Mouse (Mus musculus) layer of hippocampus, adult 18-20 months (tissue): ENCODE data around the gene Spta1. TPM values are rescaled to one million over a fixed set of nuclear protein-coding genes. Genes with fewer than 3 reads are reported as not detected.

Source experiments
- DNase-seq, 2 experiments: peaks; one replicate each; pipeline ENCODE4 v3.0.0; 2022; ENCODE audit warnings: low spot score in 2 of 2
- long read RNA-seq: library from polyadenylated mRNA; stranded (forward); transcript quantifications from one replicate; pipeline ENCODE4 v2.0.0, GENCODE M21; 2021
- total RNA-seq, 2 experiments: library from RNA; stranded (reverse); gene quantifications; 2 replicates each; pipeline ENCODE4 v1.2.3; 2021

Spta1 gene
- under 1 TPM; 0.05 TPM for total RNA-seq
- long read RNA-seq: 0 reads

GRCm38 (mm10) chr1:174172605-174173004, at the start of gene Spta1:
Gene Spta1 (plus strand): TSS chr1:174172776.
- DNase-seq: no peak

GRCm38 (mm10) chr1:174131217-174131616, 41.4 kb upstream of the Spta1 start, which contains the start of gene Olfr424:
Gene Olfr424 (plus strand): TSS chr1:174131517.
- DNase-seq: no peak

GRCm38 (mm10) chr1:174131999-174132398, 40.6 kb upstream of the Spta1 start:
- DNase-seq: no peak

GRCm38 (mm10) chr1:174141384-174141783, 31.2 kb upstream of the Spta1 start:
- no peak for DNase-seq

GRCm38 (mm10) chr1:174146696-174147095, 25.9 kb upstream of the Spta1 start:
- no peak for DNase-seq

GRCm38 (mm10) chr1:174149289-174149688, 23.3 kb upstream of the Spta1 start:
- no peak for DNase-seq

GRCm38 (mm10) chr1:174155333-174155732, 17.2 kb upstream of the Spta1 start, which contains the start of gene Olfr420:
Gene Olfr420 (plus strand): TSS chr1:174155633.
- DNase-seq: no peak

- DNase-seq: no peak
These were observed 15.0 kb upstream of the Spta1 start for GRCm38 (mm10) chr1:174157622-174158021.

GRCm38 (mm10) chr1:174158512-174158911, 14.1 kb upstream of the Spta1 start:
- DNase-seq: no peak

GRCm38 (mm10) chr1:174159095-174159494, 13.5 kb upstream of the Spta1 start:
- DNase-seq: no peak

GRCm38 (mm10) chr1:174169024-174169423, 3.6 kb upstream of the Spta1 start:
- DNase-seq: no peak

GRCm38 (mm10) chr1:174170706-174171501, 1.7 kb upstream of the Spta1 start:
- DNase-seq: peak in 1 of 2 experiments; percentile 13

- no peak for DNase-seq
These were observed 1.0 kb upstream of the Spta1 start for GRCm38 (mm10) chr1:174171537-174171936.

GRCm38 (mm10) chr1:174204699-174205098, 32.1 kb downstream of the Spta1 start:
- no peak for DNase-seq

- no peak for DNase-seq
These were observed 39.7 kb downstream of the Spta1 start for GRCm38 (mm10) chr1:174212286-174212685.

- no peak for DNase-seq
These were observed 42.9 kb downstream of the Spta1 start for GRCm38 (mm10) chr1:174215270-174216038.

GRCm38 (mm10) chr1:174216528-174217204, 44.1 kb downstream of the Spta1 start:
- DNase-seq: no peak

GRCm38 (mm10) chr1:174239916-174240315, 67.3 kb downstream of the Spta1 start:
- DNase-seq: no peak

GRCm38 (mm10) chr1:174244621-174245020, 72.0 kb downstream of the Spta1 start:
- DNase-seq: peak in 1 of 2 experiments; percentile 16

- DNase-seq: no peak
These were observed 73.5 kb downstream of the Spta1 start for GRCm38 (mm10) chr1:174246080-174246479.

GRCm38 (mm10) chr1:174247170-174247569, 74.6 kb downstream of the Spta1 start:
- DNase-seq: no peak

- DNase-seq: no peak
These were observed 77.8 kb downstream of the Spta1 start for GRCm38 (mm10) chr1:174250376-174250775.
